Mouse (Mus musculus) spleen, adult 2 months (tissue): ENCODE results near the gene Eefsec.

ENCODE experiments used
- CTCF ChIP-seq: fragments of 200-500 bp; IDR thresholded peaks from 2 replicates; pipeline ENCODE4 v1.5.1; 2011; ENCODE audit warnings: mild to moderate bottlenecking, inconsistent platforms; ENCODE audit not compliant: insufficient read depth, insufficient read length, insufficient replicate concordance; ENCODE audit errors: extremely low read depth
- POLR2A ChIP-seq: fragments of 200-500 bp; IDR thresholded peaks from 2 replicates; pipeline ENCODE4 v1.6.1; 2011; ENCODE audit warnings: low read depth, low read length, inconsistent platforms

GRCm38 (mm10) chr6:88277242-88277641, 169.1 kb downstream of the Eefsec start:
- no peak for TF ChIP-seq CTCF
- no peak for TF ChIP-seq POLR2A
